Mouse (Mus musculus) ES-E14 (cell line): ENCODE results near the gene Rraga.

ENCODE experiments used
- CHD2 ChIP-seq: IDR thresholded peaks from 2 replicates; pipeline ENCODE4 v1.6.1; 2014; ENCODE audit warnings: mild to moderate bottlenecking, low read depth, low read length, inconsistent platforms
- MAFK ChIP-seq: IDR thresholded peaks from 2 replicates; pipeline ENCODE4 v1.6.1; 2014; ENCODE audit warnings: mild to moderate bottlenecking, low read depth, low read length, inconsistent platforms; ENCODE audit not compliant: insufficient read depth
- ZC3H11A ChIP-seq: IDR thresholded peaks from 2 replicates; pipeline ENCODE4 v1.6.1; 2012; ENCODE audit warnings: low read depth, mild to moderate bottlenecking, inconsistent platforms, low read length, borderline replicate concordance
- ZNF384 ChIP-seq: IDR thresholded peaks from 2 replicates; pipeline ENCODE4 v1.6.1; 2012; ENCODE audit warnings: low read depth, low read length, inconsistent platforms

DNA sequence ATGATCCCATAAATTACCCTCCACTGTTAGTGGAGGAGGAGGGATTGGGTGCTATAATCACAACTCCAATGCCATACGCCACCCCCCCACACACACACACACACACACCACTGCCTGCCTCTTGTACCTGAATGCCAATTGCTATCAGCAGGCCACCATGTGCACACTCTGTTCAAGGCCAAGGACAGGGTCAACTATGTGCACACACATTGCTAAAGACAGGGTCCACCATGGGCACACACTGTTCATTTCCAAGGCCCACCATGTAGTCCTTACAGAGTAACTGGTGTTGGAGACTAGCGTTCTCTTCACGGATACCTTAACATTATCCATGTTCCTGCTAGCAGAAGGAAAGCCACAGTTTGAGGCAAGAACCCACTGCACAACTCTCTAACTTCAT lies 14.4 kb upstream of the Rraga start:
- no peak for TF ChIP-seq ZC3H11A
- TF ChIP-seq CHD2: no peak
- TF ChIP-seq ZNF384: no peak
- no peak for TF ChIP-seq MAFK
